Mouse (Mus musculus): ENCODE measurements around the gene Fcgrt.

- no peak for TF ChIP-seq POLR2A (IDR thresholded peaks at IDR 0.05; ENCODE audit: insufficient read length, low read depth)
- no peak for TF ChIP-seq POLR2AphosphoS2 (IDR thresholded peaks at IDR 0.05; ENCODE audit: insufficient read length, low read depth)
- TF ChIP-seq E2F4 (IDR thresholded peaks at IDR 0.05; ENCODE audit: insufficient read depth) = no peak
Observed at GRCm38 (mm10) chr7:45135370-45135769, 31.7 kb upstream of the Fcgrt start.
